Mouse (Mus musculus) megakaryocyte, adult 5-6 weeks (primary cell): ENCODE measurements around the gene Snrpd2. TPM values are rescaled to one million over a fixed set of nuclear protein-coding genes. Genes with fewer than 3 reads are reported as not detected.

Experiments used
- ATAC-seq: 2 replicates; pipeline ENCODE4 v1.8.0; 2016; ENCODE audit warnings: mild to moderate bottlenecking, inconsistent platforms; ENCODE audit not compliant: poor library complexity, severe bottlenecking
- total RNA-seq, 2 experiments: library from RNA; stranded (forward) in 1 of 2; stranded (reverse) in 1 of 2; fragments of 153-499, 151-499 nt in 1 of 2; fragments of 221-1000, 200-1000 nt in 1 of 2; gene quantifications; 2 replicates each; pipeline versions ENCODE4 v1.2.3 to v1.2.4; 2015 to 2017

Gene Snrpd2
- total RNA-seq, 2 experiments from 2014 or later: 32.4 to 53.7 TPM

GRCm38 (mm10) chr7:19175708-19176515 is 26.4 kb downstream of the Snrpd2 start, which contains the start of gene Eml2:
Eml2 (plus strand) TSS chr7:19176421.
- peak; percentile 14; the same call in 1 of the 2 replicates for ATAC-seq

- ATAC-seq: no peak
Observed at GRCm38 (mm10) chr7:19176516-19176947, 27.0 kb downstream of the Snrpd2 start.

- no peak for ATAC-seq
Observed at GRCm38 (mm10) chr7:19177216-19177615, 27.7 kb downstream of the Snrpd2 start.

GRCm38 (mm10) chr7:19178035-19178434 is 28.5 kb downstream of the Snrpd2 start:
- no peak for ATAC-seq

- ATAC-seq: peak; percentile 53
Observed at GRCm38 (mm10) chr7:19178443-19179092, 29.0 kb downstream of the Snrpd2 start.

- ATAC-seq: peak; percentile 70
Observed at GRCm38 (mm10) chr7:19179173-19179572, 29.7 kb downstream of the Snrpd2 start.

- no peak for ATAC-seq
Observed at GRCm38 (mm10) chr7:19179936-19180335, 30.4 kb downstream of the Snrpd2 start.

GRCm38 (mm10) chr7:19180862-19181429 is 31.4 kb downstream of the Snrpd2 start:
- peak; percentile 58 for ATAC-seq

- no peak for ATAC-seq
Observed at GRCm38 (mm10) chr7:19184250-19184649, 34.7 kb downstream of the Snrpd2 start.

- ATAC-seq: no peak
Observed at GRCm38 (mm10) chr7:19184758-19185157, 35.2 kb downstream of the Snrpd2 start.

- no peak for ATAC-seq
Observed at GRCm38 (mm10) chr7:19194676-19195075, 45.2 kb downstream of the Snrpd2 start.

- ATAC-seq: peak; percentile 60
Observed at GRCm38 (mm10) chr7:19196676-19197075, 47.2 kb downstream of the Snrpd2 start.

- 0 out of 2 replicates have a peak, but pooled peaks have one; percentile 35 for ATAC-seq
Observed at GRCm38 (mm10) chr7:19197985-19198384, 48.5 kb downstream of the Snrpd2 start.

GRCm38 (mm10) chr7:19201660-19202059 is 52.1 kb downstream of the Snrpd2 start:
- ATAC-seq: no peak

GRCm38 (mm10) chr7:19202065-19202850 is 52.7 kb downstream of the Snrpd2 start:
- ATAC-seq: no peak

Other genes with a start within 250 kb of the Snrpd2 start
- gene Ccdc61, start 239.3 kb upstream of the Snrpd2 start, total RNA-seq (2015): 12.9 and 15.3 TPM in 2 replicates
- 8.9 and 12.2 TPM in 2 replicates for gene Ccdc61, start 239.3 kb upstream of the Snrpd2 start, total RNA-seq (2017)
- gene Nova2, start 223.8 kb upstream of the Snrpd2 start, total RNA-seq (2015): not detected in 2 replicates
- gene Nova2, start 223.8 kb upstream of the Snrpd2 start, total RNA-seq (2017): not detected in 2 replicates
- not detected in 2 replicates for gene Nanos2, start 162.3 kb upstream of the Snrpd2 start, total RNA-seq (2015)
- gene Nanos2, start 162.3 kb upstream of the Snrpd2 start, total RNA-seq (2017): not detected in 2 replicates
- 0.25 TPM in 1 of 2 replicates, not detected in the other for gene Mypop, start 158.5 kb upstream of the Snrpd2 start, total RNA-seq (2015)
- 0.15 and 0.24 TPM in 2 replicates for gene Mypop, start 158.5 kb upstream of the Snrpd2 start, total RNA-seq (2017)
- gene Irf2bp1, start 145.7 kb upstream of the Snrpd2 start, total RNA-seq (2015): 11.4 and 14.5 TPM in 2 replicates
- gene Irf2bp1, start 145.7 kb upstream of the Snrpd2 start, total RNA-seq (2017): 6.9 and 8.2 TPM in 2 replicates
- gene Foxa3, start 126.2 kb upstream of the Snrpd2 start, total RNA-seq (2015): not detected in 2 replicates
- not detected in 2 replicates for gene Foxa3, start 126.2 kb upstream of the Snrpd2 start, total RNA-seq (2017)
- gene Sympk, start 125.3 kb upstream of the Snrpd2 start, total RNA-seq (2015): 48.4 and 54.7 TPM in 2 replicates
- gene Sympk, start 125.3 kb upstream of the Snrpd2 start, total RNA-seq (2017): 26.6 and 30.4 TPM in 2 replicates
- gene Rsph6a, start 95.0 kb upstream of the Snrpd2 start, total RNA-seq (2015): not detected in 2 replicates
- not detected in 2 replicates for gene Rsph6a, start 95.0 kb upstream of the Snrpd2 start, total RNA-seq (2017)
- gene Dmwd, start 73.5 kb upstream of the Snrpd2 start, total RNA-seq (2015): 4.1 and 6.2 TPM in 2 replicates
- gene Dmwd, start 73.5 kb upstream of the Snrpd2 start, total RNA-seq (2017): 1.0 and 1.3 TPM in 2 replicates
- 2.2 and 5.4 TPM in 2 replicates for gene Dmpk, start 65.9 kb upstream of the Snrpd2 start, total RNA-seq (2015)
- 2.7 and 3.1 TPM in 2 replicates for gene Dmpk, start 65.9 kb upstream of the Snrpd2 start, total RNA-seq (2017)
- 0.18 TPM in 1 of 2 replicates, not detected in the other for gene Six5, start 55.1 kb upstream of the Snrpd2 start, total RNA-seq (2015)
- gene Six5, start 55.1 kb upstream of the Snrpd2 start, total RNA-seq (2017): 0.04 and 0.07 TPM in 2 replicates
- gene Gm4969, start 31.4 kb upstream of the Snrpd2 start, total RNA-seq (2015): 0.05 TPM in 1 of 2 replicates, not detected in the other
- gene Gm4969, start 31.4 kb upstream of the Snrpd2 start, total RNA-seq (2017): 0.29 TPM in 1 of 2 replicates, not detected in the other
- 1.5 and 1.9 TPM in 2 replicates for gene Fbxo46, start 29.9 kb upstream of the Snrpd2 start, total RNA-seq (2015)
- 6.5 and 6.9 TPM in 2 replicates for gene Fbxo46, start 29.9 kb upstream of the Snrpd2 start, total RNA-seq (2017)
- 6.6 and 7.9 TPM in 2 replicates for gene Qpctl, start 431 bp upstream of the Snrpd2 start, total RNA-seq (2015)
- 3.5 and 4.5 TPM in 2 replicates for gene Qpctl, start 431 bp upstream of the Snrpd2 start, total RNA-seq (2017)
- gene Gipr, start 16.4 kb downstream of the Snrpd2 start, total RNA-seq (2015): not detected in 2 replicates
- gene Gipr, start 16.4 kb downstream of the Snrpd2 start, total RNA-seq (2017): not detected in 2 replicates
- gene Eml2, start 26.7 kb downstream of the Snrpd2 start, total RNA-seq (2015): 5.2 and 9.1 TPM in 2 replicates
- gene Eml2, start 26.7 kb downstream of the Snrpd2 start, total RNA-seq (2017): 8.7 and 13.4 TPM in 2 replicates
- not detected in 2 replicates for gene Gpr4, start 62.8 kb downstream of the Snrpd2 start, total RNA-seq (2015)
- gene Gpr4, start 62.8 kb downstream of the Snrpd2 start, total RNA-seq (2017): 0.12 TPM in 1 of 2 replicates, not detected in the other
- 12.3 and 15.7 TPM in 2 replicates for gene Opa3, start 78.6 kb downstream of the Snrpd2 start, total RNA-seq (2015)
- gene Opa3, start 78.6 kb downstream of the Snrpd2 start, total RNA-seq (2017): 18.2 and 20.7 TPM in 2 replicates
- gene Vasp, start 122.1 kb downstream of the Snrpd2 start, total RNA-seq (2015): 122 and 129 TPM in 2 replicates
- gene Vasp, start 122.1 kb downstream of the Snrpd2 start, total RNA-seq (2017): 180 and 227 TPM in 2 replicates
- not detected in 2 replicates for gene Ppm1n, start 130.3 kb downstream of the Snrpd2 start, total RNA-seq (2015)
- gene Ppm1n, start 130.3 kb downstream of the Snrpd2 start, total RNA-seq (2017): not detected in 2 replicates
- 0.48 TPM in 1 of 2 replicates, not detected in the other for gene Rtn2, start 132.9 kb downstream of the Snrpd2 start, total RNA-seq (2015)
- gene Rtn2, start 132.9 kb downstream of the Snrpd2 start, total RNA-seq (2017): not detected in 2 replicates
- 24.0 and 25.4 TPM in 2 replicates for gene Fosb, start 160.3 kb downstream of the Snrpd2 start, total RNA-seq (2015)
- gene Fosb, start 160.3 kb downstream of the Snrpd2 start, total RNA-seq (2017): 26.9 and 30.4 TPM in 2 replicates
- 18.9 and 26.4 TPM in 2 replicates for gene Ercc1, start 195.1 kb downstream of the Snrpd2 start, total RNA-seq (2015)
- gene Ercc1, start 195.1 kb downstream of the Snrpd2 start, total RNA-seq (2017): 17.5 and 21.4 TPM in 2 replicates
- 3.4 TPM in 2 replicates for gene Cd3eap, start 209.8 kb downstream of the Snrpd2 start, total RNA-seq (2015)
- 9.0 and 11.5 TPM in 2 replicates for gene Cd3eap, start 209.8 kb downstream of the Snrpd2 start, total RNA-seq (2017)
- gene Ppp1r13l, start 210.0 kb downstream of the Snrpd2 start, total RNA-seq (2015): 4.1 and 4.2 TPM in 2 replicates
- 0.45 TPM in 1 of 2 replicates, not detected in the other for gene Ppp1r13l, start 210.0 kb downstream of the Snrpd2 start, total RNA-seq (2017)
- 4.9 and 5.7 TPM in 2 replicates for gene Ercc2, start 232.3 kb downstream of the Snrpd2 start, total RNA-seq (2015)
- 12.6 and 19.2 TPM in 2 replicates for gene Ercc2, start 232.3 kb downstream of the Snrpd2 start, total RNA-seq (2017)